Mouse (Mus musculus): Measurements from ENCODE around the gene Meis2. TPM values are rescaled to one million over a fixed set of nuclear protein-coding genes. Genes with fewer than 3 reads are reported as not detected.

Meis2 gene
- polyA plus RNA-seq, 1 experiment from 2014 or later = 1.6 TPM

DNA sequence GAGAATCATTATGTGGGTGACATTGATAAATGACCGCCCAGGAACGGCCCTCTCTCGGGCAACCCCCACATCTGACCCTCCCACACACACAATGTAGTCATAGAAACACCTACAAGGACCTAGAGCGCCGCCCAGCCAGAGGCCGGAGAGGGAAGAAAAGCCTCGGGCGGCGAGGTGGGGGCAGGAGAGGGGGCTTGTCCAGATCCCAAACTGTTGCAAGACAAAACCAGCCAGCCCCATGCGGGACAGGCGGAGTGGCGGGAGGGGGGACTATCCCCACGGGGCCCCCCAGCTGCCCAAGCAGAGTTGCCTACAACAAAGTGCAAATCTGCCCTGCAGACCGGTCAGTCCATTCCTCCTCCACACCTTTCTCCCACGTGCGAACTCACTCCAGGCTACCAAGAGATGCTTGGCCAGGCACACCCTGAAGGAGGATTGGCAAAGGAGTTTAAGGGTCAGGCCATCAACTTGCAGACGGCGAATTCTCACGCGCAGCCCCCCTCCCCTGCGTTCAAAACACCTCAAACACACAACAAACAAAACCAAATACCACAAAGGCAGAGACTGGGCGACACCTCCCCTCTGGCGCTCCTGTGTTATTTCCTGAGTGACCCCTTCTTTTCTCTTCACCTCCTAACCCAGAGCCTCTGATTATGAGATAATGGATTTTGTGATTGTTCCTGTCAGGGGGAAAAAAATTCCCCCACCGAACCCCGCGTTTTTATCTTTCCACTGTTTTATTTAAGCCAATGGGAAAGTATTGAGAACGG lies 206.1 kb downstream of the Meis2 start:
- Histone ChIP-seq H3K4me1 (ENCODE audit: control insufficient read depth, low read depth, low read length) (no peaks in the 10 kb centered on the region), H3K27ac (ENCODE audit: low read length) (no peak overlapping the region), H3K9me3 (replicated peaks; ENCODE audit: control insufficient read depth, low read length) (no peaks in the 10 kb centered on the region), H3K36me3 (ENCODE audit: control insufficient read depth, insufficient read depth) (no peaks in the 10 kb centered on the region), H3K4me2 (ENCODE audit: low read depth, low read length) (peak overlapping the region; percentile 51), H3K9ac (ENCODE audit: low read depth, low read length) (no peak overlapping the region), H3K4me3 (ENCODE audit: low read depth, low read length) (peak overlapping the region; percentile 31), H3K27me3 (ENCODE audit: control insufficient read depth, insufficient read depth, low read depth, low read length) (peaks cover 60% of the 10 kb centered on the region)
- under 1% methylated on average over 27 of the region's 27 CpGs for WGBS (ENCODE audit: insufficient replicate concordance)
- no peak for ATAC-seq (ENCODE audit: low read depth)

DNA sequence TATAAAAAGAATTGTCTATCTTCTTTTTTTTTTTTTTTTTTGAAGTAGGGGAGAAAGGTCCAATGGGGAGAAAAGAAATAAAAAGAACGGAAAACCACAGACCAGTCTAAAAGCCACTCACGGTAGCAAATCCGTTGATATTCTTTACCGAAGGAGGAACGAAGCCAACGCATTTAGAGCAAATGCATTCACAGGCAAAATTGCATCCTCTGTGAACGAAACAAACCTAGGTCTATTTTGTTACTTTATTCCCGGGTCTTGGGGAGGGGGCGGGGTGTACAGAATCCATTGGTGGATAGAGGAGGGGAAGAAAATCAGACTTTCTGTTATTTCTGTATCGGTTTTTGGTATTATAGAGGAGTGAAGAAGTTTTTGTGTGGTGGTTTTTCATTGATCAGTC lies 206.7 kb downstream of the Meis2 start:
- Histone ChIP-seq H3K36me3 (ENCODE audit: control insufficient read depth, insufficient read depth) (no peaks in the 10 kb centered on the region), H3K4me3 (ENCODE audit: low read depth, low read length) (no peak overlapping the region), H3K27ac (ENCODE audit: low read length) (no peak overlapping the region), H3K9ac (ENCODE audit: low read depth, low read length) (no peak overlapping the region), H3K4me1 (ENCODE audit: control insufficient read depth, low read depth, low read length) (no peaks in the 10 kb centered on the region), H3K27me3 (ENCODE audit: control insufficient read depth, insufficient read depth, low read depth, low read length) (peaks cover 67% of the 10 kb centered on the region), H3K4me2 (ENCODE audit: low read depth, low read length) (peak overlapping the region; percentile 51; the same call in 1 of the 2 replicates), H3K9me3 (replicated peaks; ENCODE audit: control insufficient read depth, low read length) (no peaks in the 10 kb centered on the region)
- no peak for ATAC-seq (ENCODE audit: low read depth)
- 3% methylated on average over 10 of the region's 10 CpGs for WGBS (ENCODE audit: insufficient replicate concordance)

GRCm38 (mm10) chr2:115858246-115858645 lies 207.4 kb downstream of the Meis2 start:
- H3K4me1 ChIP-seq (ENCODE audit: control insufficient read depth, low read depth, low read length) = no peaks in the 10 kb centered on the region
- no peaks in the 10 kb centered on the region for H3K9me3 ChIP-seq (replicated peaks; ENCODE audit: control insufficient read depth, low read length)
- 8% methylated on average over 8 of the region's 8 CpGs for WGBS (ENCODE audit: insufficient replicate concordance)
- peaks cover 74% of the 10 kb centered on the region for H3K27me3 ChIP-seq (ENCODE audit: control insufficient read depth, insufficient read depth, low read depth, low read length)
- no peak overlapping the region for H3K4me2 ChIP-seq (ENCODE audit: low read depth, low read length)
- no peak for ATAC-seq (ENCODE audit: low read depth)
- no peak overlapping the region for H3K9ac ChIP-seq (ENCODE audit: low read depth, low read length)
- H3K4me3 ChIP-seq (ENCODE audit: low read depth, low read length) = no peak overlapping the region
- H3K27ac ChIP-seq (ENCODE audit: low read length) = no peak overlapping the region
- H3K36me3 ChIP-seq (ENCODE audit: control insufficient read depth, insufficient read depth) = no peaks in the 10 kb centered on the region

DNA sequence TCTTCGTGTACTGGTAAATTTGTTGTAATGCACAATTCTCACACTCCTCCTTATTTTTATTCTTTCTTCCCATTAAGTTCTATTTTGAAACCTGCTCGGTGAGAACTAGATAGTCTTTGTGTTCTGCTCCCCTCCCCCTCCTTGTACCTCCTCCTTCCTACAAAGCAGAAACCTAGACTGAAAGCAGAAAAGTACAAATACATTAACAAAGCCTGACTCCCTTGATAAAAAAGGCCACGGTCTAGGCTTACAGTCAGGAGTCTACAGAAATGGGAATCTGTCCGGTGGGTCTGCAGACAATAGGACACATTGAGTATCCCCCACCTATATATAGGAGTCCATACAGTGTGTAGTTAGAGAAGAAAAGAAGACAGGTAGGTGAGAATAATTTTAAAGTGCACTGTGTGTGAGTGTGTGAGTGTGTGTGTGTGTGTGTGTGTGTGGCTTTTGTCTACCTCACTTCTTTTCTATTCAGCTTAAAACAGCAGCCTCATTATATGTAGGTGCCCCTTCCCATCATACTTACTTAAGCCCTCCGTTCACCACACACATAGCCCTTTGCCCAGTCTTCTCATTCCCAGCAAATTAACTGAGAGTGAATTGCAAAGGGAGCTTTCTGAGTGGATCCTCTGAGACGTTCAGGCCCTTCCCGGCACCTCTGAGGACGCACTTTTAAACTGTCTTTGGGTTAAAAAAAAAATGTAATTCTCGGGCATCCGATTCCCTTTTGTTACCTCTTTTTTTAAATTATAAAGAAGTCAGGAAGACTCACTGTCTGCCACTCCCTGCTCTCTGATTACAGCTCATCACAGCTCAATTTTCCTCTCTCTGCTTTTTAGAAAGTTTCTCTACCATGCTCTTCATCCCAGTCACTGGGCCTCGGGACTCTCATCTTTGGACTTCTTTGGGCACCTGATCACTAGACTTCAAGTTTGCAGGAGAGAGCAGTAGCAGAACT lies 208.2 kb downstream of the Meis2 start:
- peaks cover 82% of the 10 kb centered on the region for H3K27me3 ChIP-seq (ENCODE audit: control insufficient read depth, insufficient read depth, low read depth, low read length)
- H3K9me3 ChIP-seq (replicated peaks; ENCODE audit: control insufficient read depth, low read length) = no peaks in the 10 kb centered on the region
- ATAC-seq (ENCODE audit: low read depth) = no peak
- H3K4me2 ChIP-seq (ENCODE audit: low read depth, low read length) = no peak overlapping the region
- no peak overlapping the region for H3K27ac ChIP-seq (ENCODE audit: low read length)
- H3K4me3 ChIP-seq (ENCODE audit: low read depth, low read length) = no peak overlapping the region
- no peaks in the 10 kb centered on the region for H3K36me3 ChIP-seq (ENCODE audit: control insufficient read depth, insufficient read depth)
- no peaks in the 10 kb centered on the region for H3K4me1 ChIP-seq (ENCODE audit: control insufficient read depth, low read depth, low read length)
- no peak overlapping the region for H3K9ac ChIP-seq (ENCODE audit: low read depth, low read length)
- 21% methylated on average over 11 of the region's 11 CpGs for WGBS (ENCODE audit: insufficient replicate concordance)

- Histone ChIP-seq H3K9ac (ENCODE audit: low read depth, low read length) (no peak overlapping the region), H3K36me3 (ENCODE audit: control insufficient read depth, insufficient read depth) (no peaks in the 10 kb centered on the region), H3K9me3 (replicated peaks; ENCODE audit: control insufficient read depth, low read length) (no peaks in the 10 kb centered on the region), H3K27ac (ENCODE audit: low read length) (no peak overlapping the region), H3K4me2 (ENCODE audit: low read depth, low read length) (peak overlapping the region; percentile 46), H3K27me3 (ENCODE audit: control insufficient read depth, insufficient read depth, low read depth, low read length) (peaks cover 90% of the 10 kb centered on the region), H3K4me1 (ENCODE audit: control insufficient read depth, low read depth, low read length) (no peaks in the 10 kb centered on the region), H3K4me3 (ENCODE audit: low read depth, low read length) (no peak overlapping the region)
- no peak for ATAC-seq (ENCODE audit: low read depth)
- 7% methylated on average over 13 of the region's 13 CpGs for WGBS (ENCODE audit: insufficient replicate concordance)
Measured at GRCm38 (mm10) chr2:115856401-115857073, 209.1 kb downstream of the Meis2 start.

- H3K36me3 ChIP-seq (ENCODE audit: control insufficient read depth, insufficient read depth) = no peaks in the 10 kb centered on the region
- peak; percentile 51; the same call in 1 of the 2 replicates for ATAC-seq (ENCODE audit: low read depth)
- H3K9ac ChIP-seq (ENCODE audit: low read depth, low read length) = no peak overlapping the region
- H3K27me3 ChIP-seq (ENCODE audit: control insufficient read depth, insufficient read depth, low read depth, low read length) = peaks cover 88% of the 10 kb centered on the region
- H3K4me2 ChIP-seq (ENCODE audit: low read depth, low read length) = peak overlapping the region; percentile 46
- no peaks in the 10 kb centered on the region for H3K9me3 ChIP-seq (replicated peaks; ENCODE audit: control insufficient read depth, low read length)
- H3K27ac ChIP-seq (ENCODE audit: low read length) = no peak overlapping the region
- 1% methylated on average over 33 of the region's 33 CpGs for WGBS (ENCODE audit: insufficient replicate concordance)
- no peaks in the 10 kb centered on the region for H3K4me1 ChIP-seq (ENCODE audit: control insufficient read depth, low read depth, low read length)
- H3K4me3 ChIP-seq (ENCODE audit: low read depth, low read length) = peak overlapping the region; percentile 32
Measured at GRCm38 (mm10) chr2:115855511-115856400, 209.9 kb downstream of the Meis2 start.

DNA sequence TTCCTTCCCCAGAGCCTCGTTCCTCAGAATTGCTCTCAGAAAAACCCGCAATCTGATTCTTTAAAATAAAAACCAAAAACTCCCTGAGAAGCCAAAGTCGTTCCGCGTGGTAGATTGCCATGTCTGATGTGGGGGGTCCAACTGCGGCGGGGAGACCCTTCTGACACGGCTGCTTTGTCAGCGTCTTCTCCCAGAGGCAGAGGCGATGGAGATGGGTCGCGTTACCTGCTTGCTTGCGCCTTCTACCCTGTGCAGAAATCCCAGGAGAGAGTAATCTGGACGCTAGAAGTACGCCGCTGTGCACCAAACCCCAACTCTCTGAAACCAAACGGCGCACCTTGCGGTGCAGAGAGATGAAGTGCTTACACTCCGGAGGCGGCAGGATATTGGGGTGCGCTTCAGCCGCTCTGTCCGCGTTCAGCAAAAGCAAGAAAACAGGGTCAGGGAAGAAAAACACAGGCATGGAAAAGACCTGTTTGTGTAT lies 210.8 kb downstream of the Meis2 start:
- no peaks in the 10 kb centered on the region for H3K9me3 ChIP-seq (replicated peaks; ENCODE audit: control insufficient read depth, low read length)
- H3K36me3 ChIP-seq (ENCODE audit: control insufficient read depth, insufficient read depth) = no peaks in the 10 kb centered on the region
- H3K9ac ChIP-seq (ENCODE audit: low read depth, low read length) = no peak overlapping the region
- no peak overlapping the region for H3K27ac ChIP-seq (ENCODE audit: low read length)
- H3K4me2 ChIP-seq (ENCODE audit: low read depth, low read length) = no peak overlapping the region
- no peak overlapping the region for H3K4me3 ChIP-seq (ENCODE audit: low read depth, low read length)
- 4% methylated on average over 25 of the region's 25 CpGs for WGBS (ENCODE audit: insufficient replicate concordance)
- H3K4me1 ChIP-seq (ENCODE audit: control insufficient read depth, low read depth, low read length) = no peaks in the 10 kb centered on the region
- H3K27me3 ChIP-seq (ENCODE audit: control insufficient read depth, insufficient read depth, low read depth, low read length) = peaks cover 83% of the 10 kb centered on the region
- no peak for ATAC-seq (ENCODE audit: low read depth)

Measured in liver, embryonic 16.5 days (tissue).